Mouse (Mus musculus) thymus, postnatal 4 days (tissue): Measurements from ENCODE around the gene 6430550D23Rik.
"Not testable (repeated sequence)": the region's sequence is repeated elsewhere in the genome, so short reads cannot be mapped to it uniquely, and the experiment has no call there.

ENCODE experiments used
- DNase-seq: peaks from one replicate; pipeline ENCODE4 v3.0.0; 2021

The 6430550D23Rik gene

DNA sequence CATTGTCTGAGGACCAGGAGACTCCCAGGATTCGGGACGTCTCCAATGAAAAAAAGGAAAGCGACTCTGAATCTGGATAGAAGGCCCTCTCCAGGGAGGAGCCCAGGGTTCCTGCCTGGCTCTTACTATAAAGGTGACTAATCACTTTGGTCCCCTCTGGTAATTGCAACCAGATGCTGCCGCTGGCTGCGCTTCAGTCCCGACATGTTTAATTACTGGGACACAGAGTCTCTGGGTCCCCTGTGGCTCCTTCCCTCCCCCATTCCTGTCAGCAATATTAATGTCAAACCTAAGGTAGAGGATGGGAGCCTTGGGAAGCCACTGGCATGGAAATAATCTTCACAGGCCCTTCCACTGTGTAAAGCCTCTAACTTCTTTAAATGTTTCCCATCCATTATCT, 58.4 kb downstream of the 6430550D23Rik start:
- DNase-seq: no peak

DNA sequence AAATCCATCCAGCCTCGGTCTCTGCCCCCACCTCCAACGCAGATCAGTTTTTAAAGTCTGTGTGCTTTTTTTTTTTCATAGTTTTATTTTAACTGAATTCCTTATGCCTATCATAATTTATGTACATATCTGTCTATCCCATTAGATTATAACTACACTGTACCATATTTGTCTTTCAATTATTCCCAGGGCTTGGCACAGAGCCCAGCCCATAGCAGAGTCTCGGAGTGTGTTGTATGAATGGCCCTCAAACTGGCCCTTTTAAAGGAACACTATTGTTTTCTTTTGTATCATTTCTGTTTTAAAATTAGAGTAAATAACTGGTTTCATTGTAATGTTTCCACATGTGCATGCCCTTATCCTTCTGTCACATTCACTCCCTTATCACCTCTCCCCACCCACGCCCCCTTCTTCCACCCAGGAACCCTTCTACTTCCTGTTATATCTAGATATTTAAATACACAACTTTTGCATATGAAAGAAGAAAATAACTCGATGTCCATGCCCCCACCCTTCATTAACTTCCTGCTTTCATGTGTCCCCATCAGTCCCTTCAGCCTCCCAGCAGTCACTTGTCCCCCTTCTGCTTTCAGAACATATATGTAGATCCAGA, 60.3 kb downstream of the 6430550D23Rik start:
- DNase-seq: no peak

DNA sequence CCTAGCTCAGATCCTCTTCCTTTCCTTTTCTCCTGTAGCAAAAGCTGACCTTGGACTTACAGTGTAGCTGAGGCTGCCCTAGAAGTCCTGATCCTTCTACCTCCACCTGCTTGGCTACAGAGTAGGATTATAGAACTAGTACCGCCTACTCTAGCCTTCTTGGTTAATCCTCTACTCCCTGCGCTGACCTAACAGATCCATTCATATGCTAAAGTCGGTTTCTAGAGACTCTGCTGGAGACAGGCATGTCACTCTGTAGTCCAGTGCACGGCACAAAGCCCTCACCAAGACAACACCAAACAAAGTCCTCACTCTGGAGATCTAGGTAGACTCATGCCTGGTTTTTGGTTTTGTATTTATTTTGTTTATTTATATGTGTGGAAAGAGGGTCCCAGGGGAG, 61.3 kb downstream of the 6430550D23Rik start:
- no peak for DNase-seq

DNA sequence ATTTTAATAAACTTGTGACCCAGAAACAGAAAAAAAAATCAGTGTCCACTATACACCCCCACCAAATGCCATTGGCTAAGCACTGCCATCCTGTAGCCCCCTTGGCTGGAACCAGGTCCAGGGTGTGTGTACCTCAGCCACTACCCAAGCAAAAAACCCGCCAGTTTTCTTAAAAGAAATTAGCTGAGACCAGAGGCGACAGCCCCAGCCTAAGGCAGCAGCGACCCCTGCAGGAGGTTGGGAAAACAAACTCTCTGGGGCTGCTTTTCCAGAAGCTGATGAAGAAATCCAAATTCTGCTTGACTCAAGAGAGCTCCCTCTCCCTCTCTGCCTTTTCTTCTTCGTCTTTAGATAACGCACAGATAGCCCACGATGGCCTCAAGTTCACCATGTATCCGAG, 61.7 kb downstream of the 6430550D23Rik start:
- DNase-seq: peak; percentile 89

DNA sequence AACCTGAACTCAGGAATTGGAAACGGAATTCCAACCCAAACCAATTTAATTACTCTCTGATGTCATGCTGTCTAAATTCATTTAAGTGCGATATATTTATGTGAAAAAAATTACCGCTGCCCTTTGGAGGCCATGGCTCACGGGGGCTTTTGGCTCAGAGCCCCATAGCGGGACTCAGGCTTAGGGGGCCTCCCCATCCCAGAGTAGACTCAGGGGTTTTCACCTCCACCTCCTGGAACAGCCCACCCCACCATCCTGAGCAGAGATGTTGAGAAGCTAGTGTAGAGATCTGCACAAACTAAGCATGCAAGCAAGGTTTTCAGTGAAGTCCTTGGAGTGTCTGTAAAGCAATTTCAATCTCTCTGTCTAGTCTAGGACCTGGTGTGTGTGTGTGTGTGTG, 62.2 kb downstream of the 6430550D23Rik start:
- DNase-seq: no peak

DNA sequence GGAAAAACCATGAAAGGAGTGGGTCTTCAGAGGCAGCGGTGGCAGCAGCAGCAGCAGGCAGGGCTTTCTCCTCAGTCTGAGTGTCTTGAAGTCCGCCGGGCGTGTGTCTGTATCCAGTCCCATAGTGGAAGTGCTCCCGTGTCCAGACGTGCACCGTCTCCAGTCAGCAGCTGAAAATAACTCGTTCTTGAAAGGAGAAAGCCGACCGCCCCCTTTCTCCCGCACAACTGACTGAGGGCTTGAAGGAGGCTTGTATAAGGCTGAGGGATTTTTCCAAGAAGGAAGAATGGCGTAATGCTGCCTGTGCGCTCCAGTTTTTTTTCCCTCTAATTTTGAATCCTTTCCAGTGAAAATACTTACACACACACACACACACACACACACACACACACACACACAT, 62.7 kb downstream of the 6430550D23Rik start, which contains the start of gene Gdf5:
Gene Gdf5, minus strand, starts transcription at position 244 of the 400 bp plus-strand sequence.
- DNase-seq: no peak

DNA sequence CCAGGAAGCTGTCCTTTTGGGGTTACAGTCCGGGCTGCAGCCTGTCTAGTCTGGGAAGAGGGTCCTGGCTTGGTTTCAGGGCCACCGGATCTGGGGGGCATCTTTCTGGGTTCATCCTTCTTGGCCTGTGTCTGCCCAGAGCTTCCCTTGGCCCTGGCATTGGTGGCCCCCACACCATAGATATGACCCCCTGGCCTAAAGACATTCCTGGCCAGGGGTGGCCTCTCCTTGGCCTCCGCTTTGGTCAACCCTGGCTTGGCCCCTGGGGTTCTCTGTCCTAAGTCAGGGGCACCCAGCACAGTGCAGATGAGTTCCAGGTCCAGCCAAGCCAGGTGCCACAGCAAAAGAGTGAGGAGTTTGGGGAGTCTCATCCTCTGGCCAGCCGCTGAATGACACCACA, 63.1 kb downstream of the 6430550D23Rik start:
- DNase-seq: no peak

DNA sequence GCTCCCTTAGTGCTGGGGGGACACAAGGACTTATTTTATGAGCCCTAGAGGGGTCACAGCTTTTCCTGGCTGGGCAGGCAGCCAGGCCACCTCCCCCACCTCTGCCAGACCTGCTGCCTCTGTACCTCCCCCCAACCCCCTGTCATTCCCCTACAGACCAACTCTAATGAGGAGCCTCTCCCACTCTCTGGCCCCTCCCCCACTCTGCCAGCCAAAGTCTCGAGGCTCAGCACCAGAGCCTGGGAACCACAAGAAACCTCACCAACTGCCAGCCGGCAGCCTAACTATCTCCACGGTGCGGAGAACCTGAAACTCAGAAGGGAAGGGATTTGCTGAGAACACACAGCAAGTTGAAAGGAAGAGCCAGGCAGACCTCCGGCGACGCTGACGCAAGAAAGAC, 64.3 kb downstream of the 6430550D23Rik start:
- peak; percentile 38 for DNase-seq

DNA sequence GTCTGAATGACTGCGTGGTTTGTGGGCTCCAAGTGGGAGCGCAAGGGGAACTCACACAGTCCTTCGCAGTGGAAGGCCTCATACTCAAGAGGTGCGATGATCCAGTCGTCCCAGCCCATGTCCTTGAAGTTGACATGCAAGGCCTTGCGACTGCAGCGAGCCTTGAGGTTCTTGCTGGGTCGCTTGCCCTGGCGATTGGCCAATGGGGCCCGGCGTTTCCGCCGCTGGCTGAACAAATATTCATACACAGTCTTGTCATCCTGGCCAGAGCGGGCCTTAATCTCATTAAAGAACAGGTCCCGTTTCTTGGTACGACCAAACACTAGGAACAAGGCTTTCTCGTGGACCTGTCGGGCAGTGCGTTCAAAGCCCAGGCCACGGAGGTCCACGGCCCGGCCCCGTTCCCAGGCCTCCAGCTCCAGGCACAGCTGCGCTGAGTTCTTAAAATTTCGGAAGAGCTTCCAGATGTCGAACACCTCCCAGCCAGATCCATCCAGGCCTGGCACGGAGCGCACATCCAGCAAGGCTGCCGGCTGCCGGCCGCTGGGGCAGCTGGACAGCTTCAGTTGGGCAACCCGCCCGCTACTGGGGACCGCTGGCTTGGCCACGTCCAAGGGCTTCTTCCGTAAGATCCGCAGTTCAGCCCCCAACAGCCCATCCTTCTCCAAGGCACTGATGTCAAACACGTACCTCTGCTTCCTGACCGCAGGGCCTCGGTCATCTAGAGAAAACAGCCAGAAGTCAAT, 65.9 kb downstream of the 6430550D23Rik start:
- DNase-seq: no peak

DNA sequence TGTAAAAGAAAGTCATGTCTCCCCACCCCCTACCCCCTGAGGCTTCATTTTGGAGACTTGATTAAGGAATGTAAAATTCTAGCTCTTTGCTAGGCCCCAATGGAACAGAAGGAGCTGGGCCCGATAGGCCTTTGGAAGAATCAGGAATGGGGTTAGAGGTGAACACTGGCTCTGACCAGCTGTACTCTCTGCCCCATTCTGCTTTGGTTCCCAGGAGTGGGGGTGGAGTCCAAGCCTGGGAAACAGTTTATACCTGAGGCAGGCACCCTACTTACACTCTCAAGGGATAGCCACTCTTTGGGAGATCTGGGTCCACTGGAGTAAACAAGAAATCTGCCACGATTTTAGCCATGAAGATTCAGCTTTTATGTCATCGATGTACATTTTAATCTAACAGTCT, 67.1 kb downstream of the 6430550D23Rik start, which contains the start of gene Gm15557:
Gene Gm15557, plus strand, starts transcription at position 48 of the 400 bp plus-strand sequence.
- no peak for DNase-seq

DNA sequence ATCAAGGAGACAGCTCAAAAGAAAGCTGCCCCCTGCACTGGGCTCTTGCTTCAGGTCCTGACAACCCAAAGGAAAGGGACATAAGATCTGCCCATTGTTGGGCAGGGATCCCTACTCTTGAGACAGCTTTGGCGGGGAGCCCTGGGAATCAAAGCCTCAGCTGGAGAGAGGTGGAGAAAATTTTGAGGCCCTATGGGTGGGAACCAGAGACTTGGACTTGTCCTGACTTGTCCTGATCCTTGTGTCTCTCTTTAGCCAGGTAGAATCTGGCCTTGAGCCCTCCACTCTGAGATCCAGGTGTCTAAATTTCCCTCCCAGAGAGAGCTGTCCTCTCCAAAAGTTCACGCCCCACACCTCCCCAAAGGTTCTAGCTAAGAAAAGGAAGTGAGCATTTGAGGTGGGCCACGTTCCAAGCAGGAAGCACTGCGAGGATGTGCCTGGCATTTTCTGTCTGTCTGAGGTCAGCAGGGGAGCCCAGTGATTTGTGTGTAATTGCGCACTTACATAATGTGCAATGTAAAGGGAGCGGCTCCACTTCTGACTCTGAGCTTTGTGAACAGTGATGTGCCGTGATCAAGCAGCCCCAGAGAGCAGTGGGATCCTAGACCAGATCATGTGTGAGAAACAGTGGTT, 67.8 kb downstream of the 6430550D23Rik start:
- DNase-seq: no peak

DNA sequence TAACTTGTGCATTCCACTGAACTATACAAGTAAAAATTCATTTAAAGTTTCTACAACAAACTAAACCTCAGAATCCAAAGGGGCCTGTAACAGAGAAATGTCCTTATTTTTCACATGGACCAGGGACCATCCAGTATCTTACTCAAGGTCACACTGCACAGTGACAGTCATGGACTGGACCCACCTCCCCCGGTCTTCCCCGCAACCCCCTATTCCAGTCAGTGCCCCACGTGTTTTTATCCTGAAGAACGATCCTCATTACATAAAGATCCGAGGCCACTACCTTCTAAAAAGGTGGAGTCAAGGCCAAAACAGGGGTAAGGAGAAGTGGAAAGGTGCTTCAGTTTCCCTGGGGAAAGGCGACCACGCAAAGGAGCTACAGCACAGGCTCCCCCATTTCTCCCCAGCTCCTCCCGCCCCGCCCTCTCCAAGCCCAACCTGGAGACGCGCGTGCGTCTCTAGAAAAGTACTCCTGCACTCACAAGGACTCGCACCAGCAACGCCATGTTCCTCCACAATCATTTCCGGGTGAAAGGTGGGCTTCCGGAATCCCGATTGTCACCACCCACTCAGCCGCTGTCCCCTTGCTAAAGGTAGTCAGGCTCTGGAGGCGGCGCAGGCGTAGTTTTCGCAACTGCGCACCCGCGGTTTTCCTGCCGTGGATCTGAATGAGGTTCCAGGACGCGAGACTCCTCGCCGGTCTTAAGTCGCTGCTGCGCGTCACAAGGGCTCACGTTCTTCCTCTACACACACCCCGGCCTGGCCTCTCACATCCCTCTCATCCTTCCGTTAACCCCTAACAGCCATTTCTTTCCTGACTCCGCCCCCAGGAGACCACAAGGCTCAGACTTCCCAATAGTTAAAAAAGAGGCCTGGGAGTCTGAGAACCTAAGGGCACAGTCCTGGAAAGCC, 78.0 kb downstream of the 6430550D23Rik start, which contains the start of gene Uqcc1:
Gene Uqcc1, minus strand, starts transcription at position 780 of the 912 bp plus-strand sequence.
- DNase-seq: peak; percentile 92

DNA sequence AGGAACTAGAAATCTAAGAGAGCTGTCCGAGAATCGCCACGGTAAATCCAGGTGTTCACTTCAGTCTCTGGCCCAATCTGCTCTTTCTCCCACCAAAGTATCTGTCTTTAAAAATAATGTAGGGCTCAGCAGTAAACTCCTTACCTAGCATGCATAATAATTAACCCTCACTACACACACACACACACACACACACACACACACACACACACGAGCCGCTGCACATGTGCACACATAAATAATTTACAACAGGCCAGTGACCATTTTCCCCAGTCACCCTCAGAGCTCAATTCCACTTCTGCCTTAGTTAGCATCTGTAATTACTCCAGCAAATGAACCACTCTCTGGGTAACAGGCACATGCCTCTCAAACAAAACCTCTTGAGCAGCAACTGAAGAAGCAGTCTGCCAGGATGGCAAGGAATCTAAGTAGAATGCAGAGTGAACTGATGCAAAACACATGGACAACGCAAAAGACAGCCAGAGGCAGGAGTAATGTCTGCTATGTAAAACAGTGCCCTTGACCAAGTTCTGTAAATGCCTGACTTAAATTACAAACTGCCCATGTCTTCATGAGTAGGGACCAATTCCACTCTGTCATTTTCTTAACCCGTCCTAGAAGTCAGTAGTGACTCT, 78.9 kb downstream of the 6430550D23Rik start:
- no peak for DNase-seq

DNA sequence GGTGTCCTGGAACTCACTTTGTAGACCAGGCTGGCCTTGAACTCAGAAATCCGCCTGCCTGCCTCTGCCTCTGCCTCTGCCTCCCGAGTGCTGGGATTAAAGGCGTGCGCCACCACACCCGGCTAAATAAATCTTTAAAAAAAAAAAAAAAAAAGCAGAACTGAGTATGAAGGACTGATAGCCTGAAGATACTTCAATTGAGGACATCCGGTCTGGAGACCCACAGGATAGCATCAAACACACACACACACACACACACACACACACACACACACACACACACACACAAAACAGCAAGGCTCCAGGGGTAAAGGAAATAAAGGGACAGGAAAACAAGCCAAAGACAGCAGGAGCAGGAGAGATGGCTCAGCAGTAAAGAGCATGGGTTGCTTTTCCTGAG, 82.6 kb downstream of the 6430550D23Rik start:
- not testable (repeated sequence) for DNase-seq
